Mouse (Mus musculus): ENCODE data around the gene Rhot1. TPM values are rescaled to one million over a fixed set of nuclear protein-coding genes. Genes with fewer than 3 reads are reported as not detected.
"Not testable (repeated sequence)": the region's sequence is repeated elsewhere in the genome, so short reads cannot be mapped to it uniquely, and the experiment has no call there.

Gene Rhot1
- polyA plus RNA-seq, 2 experiments, result 40.3 to 55.8 TPM

GRCm38 (mm10) chr11:80184531-80185071 lies 24.2 kb upstream of the Rhot1 start:
- no peak overlapping the region for H3K9ac ChIP-seq (ENCODE audit: low read depth, low read length, severe bottlenecking)
- DNase-seq (ENCODE audit: low spot score) (no peak), ATAC-seq (ENCODE audit: low FRiP score, low read depth) (no peak)
- no peak overlapping the region for H3K27ac ChIP-seq (replicated peaks; ENCODE audit: low read depth, low read length)
- 88% methylated on average over 6 of the region's 6 CpGs for WGBS
- H3K4me2 ChIP-seq (replicated peaks; ENCODE audit: low read depth, low read length, severe bottlenecking), result peak overlapping the region; percentile 69
- H3K27me3 ChIP-seq (ENCODE audit: control insufficient read depth, insufficient read depth, low read length), result no peaks in the 10 kb centered on the region
- H3K4me3 ChIP-seq (replicated peaks; ENCODE audit: low read length), result peak overlapping the region; percentile 67
- H3K4me1 ChIP-seq (ENCODE audit: control insufficient read depth, insufficient read depth, low read length), result no peaks in the 10 kb centered on the region
- no peaks in the 10 kb centered on the region for H3K9me3 ChIP-seq (ENCODE audit: control insufficient read depth, low read length)
- H3K36me3 ChIP-seq (ENCODE audit: control insufficient read depth, insufficient read depth, low read length), result no peaks in the 10 kb centered on the region
- no peak for TF ChIP-seq POLR2A (IDR thresholded peaks at IDR 0.05; ENCODE audit: borderline replicate concordance, extremely low read depth, insufficient read depth, insufficient read length)

GRCm38 (mm10) chr11:80185441-80185976 lies 23.3 kb upstream of the Rhot1 start:
- DNase-seq (ENCODE audit: low spot score); H3K27me3 ChIP-seq (ENCODE audit: control insufficient read depth, insufficient read depth, low read length); H3K9me3 ChIP-seq (ENCODE audit: control insufficient read depth, low read length); H3K4me2 ChIP-seq (replicated peaks; ENCODE audit: low read depth, low read length, severe bottlenecking); ATAC-seq (ENCODE audit: low FRiP score, low read depth); H3K27ac ChIP-seq (replicated peaks; ENCODE audit: low read depth, low read length); H3K9ac ChIP-seq (ENCODE audit: low read depth, low read length, severe bottlenecking); H3K36me3 ChIP-seq (ENCODE audit: control insufficient read depth, insufficient read depth, low read length); H3K4me3 ChIP-seq (replicated peaks; ENCODE audit: low read length); H3K4me1 ChIP-seq (ENCODE audit: control insufficient read depth, insufficient read depth, low read length): not testable (repeated sequence)
- WGBS, result 60% methylated on average over 5 of the region's 5 CpGs

GRCm38 (mm10) chr11:80190280-80190679 lies 18.5 kb upstream of the Rhot1 start:
- H3K4me1 ChIP-seq (ENCODE audit: control insufficient read depth, insufficient read depth, low read length), result no peaks in the 10 kb centered on the region
- H3K36me3 ChIP-seq (ENCODE audit: control insufficient read depth, insufficient read depth, low read length), result peaks cover 11% of the 10 kb centered on the region; the same call in 1 of the 2 replicates
- ATAC-seq (ENCODE audit: low FRiP score, low read depth), result no peak
- H3K27ac ChIP-seq (replicated peaks; ENCODE audit: low read depth, low read length), result no peak overlapping the region
- H3K27me3 ChIP-seq (ENCODE audit: control insufficient read depth, insufficient read depth, low read length), result no peaks in the 10 kb centered on the region
- H3K9ac ChIP-seq (ENCODE audit: low read depth, low read length, severe bottlenecking), result no peak overlapping the region
- no peak for TF ChIP-seq POLR2A (IDR thresholded peaks at IDR 0.05; ENCODE audit: borderline replicate concordance, extremely low read depth, insufficient read depth, insufficient read length)
- no peak overlapping the region for H3K4me3 ChIP-seq (replicated peaks; ENCODE audit: low read length)
- no peak overlapping the region for H3K4me2 ChIP-seq (replicated peaks; ENCODE audit: low read depth, low read length, severe bottlenecking)
- no peaks in the 10 kb centered on the region for H3K9me3 ChIP-seq (ENCODE audit: control insufficient read depth, low read length)
- DNase-seq (ENCODE audit: low spot score), result no peak
- 72% methylated on average over 4 of the region's 4 CpGs for WGBS

- 70% methylated on average over 4 of the region's 4 CpGs for WGBS
- H3K4me2 ChIP-seq (replicated peaks; ENCODE audit: low read depth, low read length, severe bottlenecking), result no peak overlapping the region
Observed at GRCm38 (mm10) chr11:80193827-80194226, 15.0 kb upstream of the Rhot1 start.

GRCm38 (mm10) chr11:80196351-80196750 lies 12.5 kb upstream of the Rhot1 start:
- no peak for ATAC-seq (ENCODE audit: low FRiP score, low read depth)
- TF ChIP-seq POLR2A (IDR thresholded peaks at IDR 0.05; ENCODE audit: borderline replicate concordance, extremely low read depth, insufficient read depth, insufficient read length), result no peak
- 90% methylated on average over 7 of the region's 7 CpGs for WGBS

More at GRCm38 (mm10) chr11:80193827-80194226, 15.0 kb upstream of the Rhot1 start:
- Histone ChIP-seq H3K9me3 (ENCODE audit: control insufficient read depth, low read length) (no peaks in the 10 kb centered on the region), H3K4me3 (replicated peaks; ENCODE audit: low read length) (no peak overlapping the region), H3K27me3 (ENCODE audit: control insufficient read depth, insufficient read depth, low read length) (no peaks in the 10 kb centered on the region), H3K27ac (replicated peaks; ENCODE audit: low read depth, low read length) (no peak overlapping the region), H3K9ac (ENCODE audit: low read depth, low read length, severe bottlenecking) (no peak overlapping the region), H3K4me1 (ENCODE audit: control insufficient read depth, insufficient read depth, low read length) (no peaks in the 10 kb centered on the region), H3K36me3 (ENCODE audit: control insufficient read depth, insufficient read depth, low read length) (peaks cover 11% of the 10 kb centered on the region; the same call in 1 of the 2 replicates)
- no peak for ATAC-seq (ENCODE audit: low FRiP score, low read depth)
- DNase-seq (ENCODE audit: low spot score), result no peak
- TF ChIP-seq POLR2A (IDR thresholded peaks at IDR 0.05; ENCODE audit: borderline replicate concordance, extremely low read depth, insufficient read depth, insufficient read length), result no peak

More at GRCm38 (mm10) chr11:80196351-80196750, 12.5 kb upstream of the Rhot1 start:
- no peaks in the 10 kb centered on the region for H3K9me3 ChIP-seq (ENCODE audit: control insufficient read depth, low read length)
- no peak for DNase-seq (ENCODE audit: low spot score)
- H3K4me1 ChIP-seq (ENCODE audit: control insufficient read depth, insufficient read depth, low read length), result no peaks in the 10 kb centered on the region
- no peak overlapping the region for H3K27ac ChIP-seq (replicated peaks; ENCODE audit: low read depth, low read length)
- no peak overlapping the region for H3K9ac ChIP-seq (ENCODE audit: low read depth, low read length, severe bottlenecking)
- H3K36me3 ChIP-seq (ENCODE audit: control insufficient read depth, insufficient read depth, low read length), result peaks cover 11% of the 10 kb centered on the region; the same call in 1 of the 2 replicates
- H3K4me3 ChIP-seq (replicated peaks; ENCODE audit: low read length), result no peak overlapping the region
- H3K4me2 ChIP-seq (replicated peaks; ENCODE audit: low read depth, low read length, severe bottlenecking), result no peak overlapping the region
- H3K27me3 ChIP-seq (ENCODE audit: control insufficient read depth, insufficient read depth, low read length), result no peaks in the 10 kb centered on the region

All from limb, embryonic 14.5 days (tissue).